Mouse (Mus musculus): ENCODE results near the gene Ctsll3. TPM values are rescaled to one million over a fixed set of nuclear protein-coding genes. Genes with fewer than 3 reads are reported as not detected.

Ctsll3 gene
- polyA plus RNA-seq, 2 experiments = not detected

DNA sequence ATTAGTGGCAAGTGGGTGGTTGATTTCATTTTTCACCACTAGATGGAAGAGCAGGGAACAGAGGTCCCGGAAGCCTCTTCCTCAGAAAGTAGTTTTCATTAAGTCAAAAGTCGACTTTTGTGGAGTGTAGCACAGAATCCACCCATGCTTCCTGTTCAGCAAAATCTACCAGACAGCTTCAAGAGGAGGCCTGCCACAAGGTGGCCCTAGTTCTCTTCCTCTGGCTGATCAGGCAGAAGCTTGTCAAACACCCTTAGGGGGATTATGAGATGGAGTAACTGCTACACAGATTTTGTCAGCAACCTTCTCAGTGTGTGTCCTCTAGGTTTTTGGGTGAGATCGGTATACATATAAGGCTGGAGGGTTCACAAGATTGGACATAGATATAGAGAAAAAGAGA, 23.4 kb upstream of the Ctsll3 start:
- TF ChIP-seq EP300 (IDR thresholded peaks at IDR 0.05; ENCODE audit: low read depth) (no peak), CTCF (IDR thresholded peaks at IDR 0.05; ENCODE audit: low read depth) (peak; percentile 35)
- H3K4me2 ChIP-seq (ENCODE audit: low read depth) = no peak overlapping the region
- no peaks in the 10 kb centered on the region for H3K36me3 ChIP-seq (replicated peaks; ENCODE audit: control insufficient read depth, insufficient read depth, low read depth)
- 31% methylated on average over 3 of the region's 3 CpGs for WGBS (ENCODE audit: insufficient replicate concordance)
- H3K4me3 ChIP-seq (ENCODE audit: insufficient read depth in 1 of 2, low read depth in 2 of 2, low read length in 2 of 2) = no peak overlapping the region
- no peaks in the 10 kb centered on the region for H3K4me1 ChIP-seq (replicated peaks; ENCODE audit: control insufficient read depth in 2 of 2, insufficient read depth in 2 of 2, low read length in 1 of 2)
- H3K27ac ChIP-seq = no peak overlapping the region
- no peaks in the 10 kb centered on the region for H3K27me3 ChIP-seq (ENCODE audit: control insufficient read depth, insufficient read depth, low read length)
- H3K9me3 ChIP-seq (ENCODE audit: control insufficient read depth, low read length) = no peaks in the 10 kb centered on the region
- H3K9ac ChIP-seq (replicated peaks) = no peak overlapping the region
- DNase-seq (ENCODE audit: low read depth in 3 of 3, low spot score in 3 of 3) (no peak), ATAC-seq (ENCODE audit: insufficient read depth) (no peak)

DNA sequence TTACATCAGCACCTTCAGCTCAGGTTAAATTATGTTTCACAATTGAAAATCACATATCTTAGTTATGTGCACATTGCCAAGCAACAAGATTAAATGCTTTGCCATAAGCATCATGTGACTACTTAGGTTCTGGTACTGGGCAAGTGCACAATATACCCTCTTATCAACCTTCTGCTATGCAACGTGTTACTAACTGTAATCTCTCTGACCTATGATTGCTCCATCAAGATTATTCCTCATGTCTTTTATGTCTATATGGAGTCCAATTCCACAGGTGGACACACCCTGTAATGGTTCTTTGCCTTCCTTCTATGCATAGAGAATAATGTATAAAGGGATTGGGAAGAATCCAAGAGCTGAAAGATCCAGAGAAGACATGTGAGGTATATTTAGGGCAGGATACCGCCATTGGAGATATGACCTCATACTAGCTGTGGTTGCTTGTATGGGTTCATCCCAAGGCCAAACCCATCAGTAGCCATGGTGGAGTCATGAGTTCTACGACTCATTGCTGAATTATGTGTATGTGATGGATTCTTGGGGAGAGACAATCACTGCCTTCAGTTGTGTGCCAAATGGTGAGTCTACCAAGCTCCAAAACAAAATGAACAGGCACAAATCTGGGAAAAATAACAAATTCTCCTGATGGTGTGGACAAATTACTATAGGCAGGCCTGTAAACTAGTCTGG, 18.0 kb upstream of the Ctsll3 start:
- DNase-seq (ENCODE audit: low read depth in 3 of 3, low spot score in 3 of 3) (no peak), ATAC-seq (ENCODE audit: insufficient read depth) (no peak)
- 42% methylated on average over 3 of the region's 3 CpGs for WGBS (ENCODE audit: insufficient replicate concordance)
- H3K27me3 ChIP-seq (ENCODE audit: control insufficient read depth, insufficient read depth, low read length) = no peaks in the 10 kb centered on the region
- no peak overlapping the region for H3K4me2 ChIP-seq (ENCODE audit: low read depth)
- TF ChIP-seq EP300 (IDR thresholded peaks at IDR 0.05; ENCODE audit: low read depth) (no peak), CTCF (IDR thresholded peaks at IDR 0.05; ENCODE audit: low read depth) (no peak)
- no peaks in the 10 kb centered on the region for H3K9me3 ChIP-seq (ENCODE audit: control insufficient read depth, low read length)
- no peak overlapping the region for H3K27ac ChIP-seq
- H3K36me3 ChIP-seq (replicated peaks; ENCODE audit: control insufficient read depth, insufficient read depth, low read depth) = no peaks in the 10 kb centered on the region
- H3K4me1 ChIP-seq (replicated peaks; ENCODE audit: control insufficient read depth in 2 of 2, insufficient read depth in 2 of 2, low read length in 1 of 2) = no peaks in the 10 kb centered on the region
- H3K4me3 ChIP-seq (ENCODE audit: insufficient read depth in 1 of 2, low read depth in 2 of 2, low read length in 2 of 2) = no peak overlapping the region
- no peak overlapping the region for H3K9ac ChIP-seq (replicated peaks)

DNA sequence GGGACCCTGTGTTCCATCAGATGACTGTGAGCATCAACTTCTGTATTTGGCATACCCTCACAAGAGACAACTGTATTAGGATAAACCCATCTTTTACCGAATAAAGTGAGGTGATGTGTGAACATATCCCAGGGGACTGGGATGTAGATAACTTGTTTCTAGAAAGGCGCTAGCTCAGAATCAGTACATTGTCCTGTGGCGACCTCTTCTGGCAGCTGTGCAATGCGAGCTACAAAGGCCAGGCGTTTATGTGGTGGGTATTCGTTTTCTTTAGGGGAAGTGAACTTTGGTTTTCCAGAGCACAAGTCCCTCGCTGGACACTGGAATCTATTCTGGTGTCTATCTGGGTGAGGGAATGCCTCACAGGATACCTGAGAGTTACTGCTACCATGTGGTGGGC, 16.8 kb upstream of the Ctsll3 start:
- no peak for DNase-seq (ENCODE audit: low read depth in 3 of 3, low spot score in 3 of 3)
- 6% methylated on average over 7 of the region's 7 CpGs for WGBS (ENCODE audit: insufficient replicate concordance)
- H3K9me3 ChIP-seq (ENCODE audit: control insufficient read depth, low read length) = no peaks in the 10 kb centered on the region
- H3K36me3 ChIP-seq (replicated peaks; ENCODE audit: control insufficient read depth, insufficient read depth, low read depth) = no peaks in the 10 kb centered on the region
- ATAC-seq (ENCODE audit: insufficient read depth) = no peak
- no peak overlapping the region for H3K4me2 ChIP-seq (ENCODE audit: low read depth)
- no peak overlapping the region for H3K27ac ChIP-seq
- H3K4me1 ChIP-seq (replicated peaks; ENCODE audit: control insufficient read depth in 2 of 2, insufficient read depth in 2 of 2, low read length in 1 of 2) = no peaks in the 10 kb centered on the region
- H3K4me3 ChIP-seq (ENCODE audit: insufficient read depth in 1 of 2, low read depth in 2 of 2, low read length in 2 of 2) = no peak overlapping the region
- H3K9ac ChIP-seq (replicated peaks) = no peak overlapping the region
- TF ChIP-seq EP300 (IDR thresholded peaks at IDR 0.05; ENCODE audit: low read depth) (no peak), CTCF (IDR thresholded peaks at IDR 0.05; ENCODE audit: low read depth) (peak; percentile 59)
- no peaks in the 10 kb centered on the region for H3K27me3 ChIP-seq (ENCODE audit: control insufficient read depth, insufficient read depth, low read length)

DNA sequence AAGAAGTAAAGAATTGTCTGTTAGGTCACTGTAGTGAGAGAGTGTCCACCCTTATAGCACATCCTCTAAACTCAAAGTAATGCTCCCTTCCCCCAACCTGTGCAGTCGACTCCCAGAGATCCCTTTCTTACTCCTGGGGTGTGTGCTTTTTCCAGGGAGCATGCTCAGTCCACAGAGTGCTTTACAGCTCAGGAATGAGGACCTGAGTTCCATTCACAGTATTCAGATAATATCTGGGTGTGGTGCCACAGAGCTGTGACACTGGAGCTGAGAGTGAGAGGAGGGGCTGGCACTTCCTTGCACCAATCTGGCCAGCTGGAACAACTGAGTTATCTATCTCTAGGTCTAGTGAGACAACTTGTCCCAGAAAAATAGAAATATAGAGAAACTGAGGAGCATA, 11.1 kb upstream of the Ctsll3 start:
- Histone ChIP-seq H3K4me2 (ENCODE audit: low read depth) (no peak overlapping the region), H3K4me1 (replicated peaks; ENCODE audit: control insufficient read depth in 2 of 2, insufficient read depth in 2 of 2, low read length in 1 of 2) (no peaks in the 10 kb centered on the region), H3K27ac (no peak overlapping the region), H3K9me3 (ENCODE audit: control insufficient read depth, low read length) (no peaks in the 10 kb centered on the region), H3K4me3 (ENCODE audit: insufficient read depth in 1 of 2, low read depth in 2 of 2, low read length in 2 of 2) (no peak overlapping the region), H3K27me3 (ENCODE audit: control insufficient read depth, insufficient read depth, low read length) (no peaks in the 10 kb centered on the region), H3K36me3 (replicated peaks; ENCODE audit: control insufficient read depth, insufficient read depth, low read depth) (no peaks in the 10 kb centered on the region), H3K9ac (replicated peaks) (no peak overlapping the region)
- DNase-seq (ENCODE audit: low read depth in 3 of 3, low spot score in 3 of 3) (no peak), ATAC-seq (ENCODE audit: insufficient read depth) (no peak)
- 44% methylated on average over 1 of the region's 1 CpGs for WGBS (ENCODE audit: insufficient replicate concordance)
- no peak for TF ChIP-seq EP300 (IDR thresholded peaks at IDR 0.05; ENCODE audit: low read depth)
- TF ChIP-seq CTCF (IDR thresholded peaks at IDR 0.05; ENCODE audit: low read depth) = no peak

- TF ChIP-seq EP300 (IDR thresholded peaks at IDR 0.05; ENCODE audit: low read depth) (no peak), CTCF (IDR thresholded peaks at IDR 0.05; ENCODE audit: low read depth) (no peak)
- no peaks in the 10 kb centered on the region for H3K9me3 ChIP-seq (ENCODE audit: control insufficient read depth, low read length)
- H3K27ac ChIP-seq = no peak overlapping the region
- no peaks in the 10 kb centered on the region for H3K4me1 ChIP-seq (replicated peaks; ENCODE audit: control insufficient read depth in 2 of 2, insufficient read depth in 2 of 2, low read length in 1 of 2)
- H3K4me3 ChIP-seq (ENCODE audit: insufficient read depth in 1 of 2, low read depth in 2 of 2, low read length in 2 of 2) = no peak overlapping the region
- ATAC-seq (ENCODE audit: insufficient read depth) = no peak
- H3K27me3 ChIP-seq (ENCODE audit: control insufficient read depth, insufficient read depth, low read length) = no peaks in the 10 kb centered on the region
- no peaks in the 10 kb centered on the region for H3K36me3 ChIP-seq (replicated peaks; ENCODE audit: control insufficient read depth, insufficient read depth, low read depth)
- DNase-seq (ENCODE audit: low read depth in 3 of 3, low spot score in 3 of 3) = no peak
- H3K9ac ChIP-seq (replicated peaks) = no peak overlapping the region
- H3K4me2 ChIP-seq (ENCODE audit: low read depth) = no peak overlapping the region
- WGBS (ENCODE audit: insufficient replicate concordance) = 49% methylated on average over 6 of the region's 6 CpGs
These were observed 10.1 kb upstream of the Ctsll3 start for GRCm38 (mm10) chr13:60812768-60813167.
